ENCODE assay signal across 18 mouse cellular contexts in the genomic region with DNA sequence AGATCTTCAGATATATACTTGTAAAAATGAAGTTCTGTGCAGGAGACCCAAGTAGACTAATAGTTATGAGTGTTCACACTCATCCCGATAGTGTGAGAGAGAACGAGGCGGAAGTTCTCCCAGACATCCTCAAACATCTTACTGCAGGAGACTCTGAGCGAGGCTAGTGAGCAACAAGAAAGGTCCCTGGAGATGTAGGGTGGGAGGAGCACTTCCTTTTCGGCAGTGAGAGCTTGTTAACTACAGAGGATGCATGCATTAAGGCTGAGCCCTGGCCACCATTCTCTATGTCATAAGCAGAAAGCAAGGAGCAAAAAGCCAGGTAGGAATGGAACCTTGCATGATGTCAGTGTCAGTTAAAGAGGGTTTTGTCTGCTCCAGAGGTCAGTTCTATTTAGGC.
"Had no signal": no experiment of that assay in that cellular context is flagged by ENCODE, and none has a peak within 500 bp of the region (broad histone marks: within the 10 kb centered on the region; RNA-seq: fewer than 3 reads in every experiment).

No protein-coding gene starts in this region.

- ATAC-seq: liver, postnatal 0 days; midbrain, embryonic 16.5 days had no signal

- DNase-seq: kidney, adult 2 months; kidney, postnatal 36 days; layer of hippocampus, adult 9-11 months; layer of hippocampus, postnatal 36 days; liver; liver, embryonic 13.5 days; liver, postnatal 0 days; lung, postnatal 14 days; retina, postnatal 1 day; right cerebral cortex, postnatal 4 days; spleen, adult 18-20 months; thymus, postnatal 4 days had no signal

- H3K27ac ChIP-seq: limb, embryonic 12.5 days; liver, embryonic 13.5 days; lung, embryonic 15.5 days; macrophage; neural tube, embryonic 15.5 days had no signal

- H3K4me3 ChIP-seq: limb, embryonic 12.5 days; liver, embryonic 13.5 days; lung, embryonic 15.5 days; megakaryocyte, embryonic 14.5 days; neural tube, embryonic 15.5 days had no signal
